Mouse (Mus musculus): ENCODE data around the gene Elp1.

Gene Elp1

DNA sequence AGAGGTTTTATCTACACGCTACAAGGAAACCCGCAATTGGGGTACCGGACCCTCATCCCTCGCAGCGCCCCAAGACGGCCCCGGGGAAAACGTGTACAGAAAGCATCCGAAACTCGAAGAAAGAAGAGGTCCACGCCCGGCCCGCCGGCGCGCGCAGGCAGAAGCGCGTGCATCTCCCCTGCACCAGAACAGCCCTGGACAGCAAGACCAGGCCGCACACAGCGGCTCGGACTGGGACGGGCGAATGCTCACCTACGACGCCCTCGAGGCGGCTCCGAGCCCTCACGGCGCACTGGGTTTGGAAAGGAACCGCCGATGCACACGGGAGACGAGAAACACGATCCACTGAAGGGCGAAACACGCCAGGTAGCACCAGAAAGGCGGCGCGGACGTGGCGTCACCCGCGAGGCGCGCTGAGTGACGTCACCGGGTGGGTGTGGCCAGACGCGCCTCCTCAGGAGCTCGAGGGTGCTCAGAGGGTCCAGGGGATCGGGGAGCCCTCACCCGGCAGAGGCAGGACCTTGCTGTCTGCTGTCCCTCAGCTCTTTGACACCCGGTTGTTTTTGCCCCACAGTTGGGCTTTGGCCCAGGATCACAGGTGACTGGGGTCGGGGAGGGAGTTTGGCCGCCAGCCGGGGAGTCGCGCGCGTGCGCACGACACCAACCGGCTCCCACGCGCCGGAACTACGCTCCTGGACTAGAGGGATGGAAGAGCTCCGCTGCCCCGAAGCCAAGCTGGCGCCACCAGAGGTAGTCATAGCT lies at the start of gene Elp1, which contains the start of gene Fam206a:
TSS of gene Elp1 (minus strand) at position 425 of the 762 bp plus-strand sequence.
TSS of gene Fam206a (plus strand) at position 439 of the 762 bp plus-strand sequence.
- peak; percentile 97 for DNase-seq (ENCODE audit: low spot score in 2 of 2)

DNA sequence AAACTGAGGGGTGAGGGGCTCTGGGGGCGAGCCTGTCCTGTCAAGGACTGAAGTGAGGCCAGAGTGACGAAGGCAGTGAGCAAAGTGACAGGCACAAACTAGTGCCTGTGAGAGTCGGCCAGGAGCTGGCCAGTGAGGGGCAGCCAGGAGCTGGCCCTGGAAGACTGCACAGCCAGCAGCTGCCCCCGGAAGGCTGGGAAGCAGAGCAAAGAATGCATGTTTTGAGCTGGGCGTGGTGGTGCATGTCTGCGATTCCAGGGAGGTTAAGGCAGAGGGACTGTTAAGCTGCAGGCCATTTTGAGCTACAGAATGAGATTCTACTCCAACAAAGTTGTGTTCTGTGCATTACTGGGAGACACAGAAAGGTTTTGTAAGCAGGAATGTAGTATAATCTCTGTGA lies 48.6 kb upstream of the Elp1 start:
- DNase-seq (ENCODE audit: low spot score in 2 of 2), result no peak

DNA sequence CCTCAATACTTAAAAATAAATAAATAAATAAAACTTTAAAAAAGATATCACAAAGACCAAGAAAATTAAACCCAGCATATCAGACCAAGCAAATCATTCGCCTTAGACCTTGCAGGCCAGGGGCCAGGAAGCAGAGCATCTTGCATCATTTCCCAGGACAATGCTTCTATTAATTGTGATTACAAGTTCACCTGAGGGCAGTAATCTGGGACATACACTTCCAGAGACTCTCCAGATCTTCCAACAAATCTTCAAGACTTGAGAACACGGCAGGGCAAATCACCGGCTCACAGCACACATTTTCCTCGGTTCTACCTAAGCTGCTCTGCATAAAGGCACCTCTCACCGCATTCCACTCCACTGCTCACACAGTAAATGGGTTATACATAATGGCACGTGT lies 45.9 kb upstream of the Elp1 start:
- no peak for DNase-seq (ENCODE audit: low spot score in 2 of 2)

DNA sequence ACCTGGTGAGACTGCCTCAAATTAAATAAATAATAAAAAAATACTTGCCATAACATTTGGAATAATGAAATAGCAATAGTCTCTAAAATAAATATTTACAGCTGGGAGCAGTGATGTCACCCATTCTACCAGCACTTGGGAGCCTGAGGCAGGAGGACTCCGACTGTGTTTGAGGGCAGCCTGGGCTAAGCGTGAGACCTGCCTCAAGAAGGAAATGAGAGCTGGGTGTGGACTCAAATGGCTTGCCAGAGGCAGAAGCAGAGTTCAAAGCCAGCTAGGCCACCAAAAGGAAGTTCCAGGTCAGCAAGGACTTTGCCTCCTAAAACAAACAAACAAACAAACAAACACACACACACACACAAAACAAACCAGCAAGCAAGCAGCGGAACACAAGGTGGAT lies 45.3 kb upstream of the Elp1 start:
- DNase-seq (ENCODE audit: low spot score in 2 of 2), result no peak

DNA sequence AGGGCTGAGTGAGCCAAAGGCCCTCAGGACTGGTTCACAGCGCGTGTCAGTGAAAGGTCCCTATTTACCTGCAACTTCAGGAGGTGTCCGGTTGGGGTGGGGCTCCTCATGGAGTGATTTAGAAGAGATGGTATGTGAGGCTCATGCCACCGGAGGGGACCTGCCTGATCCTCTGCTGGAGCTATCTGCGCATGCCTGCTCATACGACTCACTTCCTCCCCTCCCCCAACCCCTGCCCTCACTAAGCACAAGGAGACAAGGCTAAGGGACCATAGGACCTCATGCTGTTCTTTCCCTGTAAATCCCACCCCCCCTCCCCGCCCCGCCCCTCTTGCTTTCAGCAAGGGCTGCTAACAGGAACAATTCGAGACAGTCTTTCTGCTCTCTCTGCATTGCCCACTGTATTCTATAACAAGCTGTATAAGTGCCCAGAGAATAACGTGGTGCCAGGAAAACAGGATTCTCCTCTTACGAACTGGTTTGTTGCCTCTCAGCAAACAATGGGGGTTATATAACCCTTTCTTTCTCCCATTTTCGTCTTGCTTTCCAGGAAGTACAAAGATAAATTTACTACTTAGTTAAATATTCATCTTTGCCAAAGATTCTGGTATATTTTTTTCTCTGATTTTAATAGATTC lies 43.9 kb upstream of the Elp1 start:
- no peak for DNase-seq (ENCODE audit: low spot score in 2 of 2)

DNA sequence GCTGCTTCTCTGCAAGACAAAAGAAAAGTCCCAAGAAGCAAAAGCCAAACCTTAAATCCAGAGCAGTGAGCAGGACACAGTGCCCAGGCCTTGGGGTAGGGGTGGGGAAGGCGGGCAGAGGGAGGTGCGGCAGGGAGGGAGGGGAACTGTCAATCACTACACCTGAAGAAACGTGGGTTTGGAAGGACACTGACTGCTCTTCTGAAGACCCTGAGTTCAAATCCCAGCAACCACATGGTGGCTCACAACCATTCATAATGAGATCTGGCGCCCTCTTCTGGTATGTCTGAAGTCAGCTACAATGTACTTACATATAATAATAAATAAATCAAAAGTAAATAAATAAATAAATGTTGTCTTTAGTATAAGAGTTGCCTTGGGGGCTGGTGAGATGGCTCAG lies 42.8 kb upstream of the Elp1 start:
- no peak for DNase-seq (ENCODE audit: low spot score in 2 of 2)

DNA sequence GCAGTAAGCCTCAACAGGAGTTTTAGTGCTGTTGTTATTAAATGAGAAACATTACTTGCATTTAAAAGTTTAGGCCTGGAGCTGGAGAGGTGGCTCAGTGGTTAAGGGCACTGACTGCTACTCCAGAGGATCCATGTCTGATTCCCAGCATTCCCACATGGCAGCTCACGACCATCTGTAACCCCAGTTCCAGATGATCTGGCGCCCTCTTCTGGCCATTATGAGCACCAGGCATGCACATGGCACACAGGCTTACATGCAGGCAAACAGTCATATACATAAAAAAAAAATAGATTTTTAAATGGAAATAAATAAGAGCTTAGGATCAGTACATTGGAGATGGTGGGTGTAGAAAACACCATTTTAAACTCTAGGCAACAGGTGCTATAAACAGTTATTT lies 41.8 kb upstream of the Elp1 start:
- no peak for DNase-seq (ENCODE audit: low spot score in 2 of 2)

DNA sequence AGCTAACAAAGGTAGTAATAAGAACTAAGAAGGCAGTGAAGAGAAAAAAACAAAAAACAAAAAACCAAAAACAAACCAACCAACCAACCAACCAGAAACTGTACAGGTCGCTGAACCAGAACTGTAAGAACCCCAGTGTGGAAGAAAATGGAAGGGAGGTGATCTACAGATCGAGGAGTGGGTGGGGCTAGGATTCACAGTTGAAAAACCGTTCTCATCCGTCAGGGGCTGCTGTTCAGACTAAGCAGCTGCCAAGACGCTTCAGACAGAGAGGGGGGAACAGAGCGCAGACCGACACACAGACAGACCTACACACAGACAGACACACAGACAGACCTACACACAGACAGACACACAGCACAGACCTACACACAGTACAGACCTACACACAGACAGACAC lies 40.4 kb upstream of the Elp1 start:
- no peak for DNase-seq (ENCODE audit: low spot score in 2 of 2)

DNA sequence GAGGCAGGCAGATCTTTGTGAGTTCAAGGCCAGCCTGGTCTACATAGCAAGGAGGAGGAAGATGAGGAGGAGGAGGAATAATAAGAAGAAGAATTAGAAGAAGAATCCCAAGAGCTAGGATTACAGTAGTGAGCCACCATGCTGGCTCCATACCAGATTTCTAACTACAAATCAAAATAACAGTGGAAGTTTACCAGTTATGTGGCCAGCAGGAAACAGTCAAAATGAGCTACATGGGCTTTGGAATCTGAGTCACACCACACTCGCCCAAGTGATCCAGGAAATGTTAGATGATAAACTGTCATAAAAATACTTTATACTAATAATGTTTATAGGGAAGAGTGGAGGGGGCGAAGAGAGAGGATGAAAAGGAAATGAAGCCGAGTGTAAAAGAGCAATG lies 38.2 kb upstream of the Elp1 start:
- DNase-seq (ENCODE audit: low spot score in 2 of 2), result no peak

DNA sequence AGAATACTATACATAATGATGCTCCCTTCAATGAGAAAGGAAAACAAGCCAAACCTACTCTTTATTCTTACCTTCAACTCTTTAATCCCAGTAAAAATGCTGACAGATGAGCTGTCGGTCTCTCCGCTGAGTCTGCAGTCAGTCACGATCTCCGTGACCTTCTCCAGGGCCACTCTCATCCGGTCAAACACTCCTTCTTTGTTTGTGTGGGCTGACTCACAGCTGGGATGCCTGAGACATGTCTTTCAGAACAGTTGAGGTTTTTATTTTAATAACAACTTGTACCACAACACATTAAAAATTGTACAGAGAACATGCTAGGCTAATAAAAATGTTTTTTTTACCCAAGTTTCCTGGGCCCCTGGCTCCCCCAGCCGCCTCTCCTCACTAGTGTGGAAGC lies 35.5 kb upstream of the Elp1 start:
- DNase-seq (ENCODE audit: low spot score in 2 of 2), result no peak

DNA sequence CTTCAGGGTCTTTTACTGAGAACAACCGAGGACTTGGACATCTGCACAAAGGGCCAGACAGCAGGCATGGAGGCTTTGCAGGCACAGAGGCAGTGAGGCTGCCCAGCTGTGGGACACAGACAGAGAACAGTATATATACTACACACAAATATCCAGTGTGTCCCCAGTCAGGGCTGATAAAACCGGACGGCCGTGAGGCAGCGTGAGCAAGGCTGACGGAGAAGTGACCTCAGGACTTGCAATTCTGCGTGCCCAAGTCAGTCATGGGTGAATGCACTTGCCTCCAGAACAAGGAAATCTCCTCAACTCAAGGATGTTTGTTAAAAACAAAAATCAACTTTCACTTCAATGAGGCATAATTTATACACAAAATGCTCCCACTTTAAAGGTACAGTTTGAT lies 29.9 kb upstream of the Elp1 start:
- no peak for DNase-seq (ENCODE audit: low spot score in 2 of 2)

DNA sequence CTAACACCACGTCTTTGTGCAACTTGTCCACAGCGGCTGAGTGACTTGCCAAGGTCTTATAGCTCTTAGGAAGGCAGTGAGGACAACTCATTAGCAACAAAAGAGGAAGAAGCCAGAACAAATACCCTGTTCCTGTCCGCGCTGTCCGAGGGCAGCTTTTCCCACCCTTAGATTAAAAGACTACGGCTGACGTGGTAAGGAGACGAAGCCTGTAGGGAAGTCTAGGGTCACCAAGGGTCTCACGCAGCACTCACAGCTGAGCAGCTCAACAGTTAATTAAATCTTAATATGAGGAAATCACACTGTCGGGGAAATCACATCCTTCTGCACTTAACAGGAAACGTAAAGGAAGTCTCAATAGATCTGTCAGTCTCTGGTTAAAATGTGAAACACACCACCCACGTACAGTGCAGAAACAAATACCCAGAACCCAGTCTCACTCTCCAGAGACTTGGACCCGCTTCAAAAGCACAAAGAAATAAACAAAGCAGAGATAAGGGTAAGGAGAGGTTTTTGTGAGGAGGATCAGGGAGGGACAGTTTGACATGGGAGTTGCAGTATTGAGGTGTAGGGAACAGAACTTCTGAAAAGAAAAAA lies 29.0 kb upstream of the Elp1 start:
- DNase-seq (ENCODE audit: low spot score in 2 of 2), result no peak

DNA sequence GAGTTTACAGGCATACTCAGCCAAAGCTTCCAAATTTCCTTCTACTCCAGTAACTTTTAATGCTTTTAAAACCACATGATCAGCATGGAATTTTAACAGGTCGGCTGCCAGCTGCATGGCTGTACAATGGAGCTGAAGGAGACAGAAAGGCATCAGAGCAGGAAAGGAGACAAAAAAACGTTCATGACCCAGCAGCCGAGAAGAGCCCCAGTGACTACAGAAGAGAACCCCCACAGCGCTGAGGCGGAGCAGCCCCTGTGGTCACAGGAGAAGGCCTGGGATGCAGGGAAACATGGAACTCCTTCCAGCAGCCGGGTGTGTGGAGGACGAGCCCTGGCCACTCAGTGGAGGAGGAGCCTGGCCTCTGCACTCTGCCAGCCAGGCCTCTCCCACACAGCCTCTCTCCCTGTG lies 27.4 kb upstream of the Elp1 start:
- DNase-seq (ENCODE audit: low spot score in 2 of 2), result no peak

DNA sequence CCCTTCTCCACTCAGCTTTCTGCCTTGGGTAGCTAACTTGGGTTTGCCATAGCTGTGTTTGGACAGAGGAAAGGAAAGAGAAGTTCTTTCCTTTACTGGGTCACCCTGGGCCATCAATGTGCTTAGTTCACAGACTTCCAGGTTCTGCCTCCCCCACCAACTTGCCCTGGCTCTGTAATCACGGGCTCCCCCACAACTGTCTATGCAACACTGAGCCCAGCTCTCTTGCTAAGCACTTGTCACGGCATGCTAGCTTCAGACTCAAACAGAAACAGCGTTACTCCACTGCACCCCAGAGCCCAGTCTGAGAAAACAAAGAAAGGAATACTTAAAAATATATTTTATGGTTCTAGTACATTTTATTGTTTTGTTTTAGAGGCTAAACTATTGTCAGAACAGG lies 26.8 kb upstream of the Elp1 start:
- DNase-seq (ENCODE audit: low spot score in 2 of 2), result no peak

DNA sequence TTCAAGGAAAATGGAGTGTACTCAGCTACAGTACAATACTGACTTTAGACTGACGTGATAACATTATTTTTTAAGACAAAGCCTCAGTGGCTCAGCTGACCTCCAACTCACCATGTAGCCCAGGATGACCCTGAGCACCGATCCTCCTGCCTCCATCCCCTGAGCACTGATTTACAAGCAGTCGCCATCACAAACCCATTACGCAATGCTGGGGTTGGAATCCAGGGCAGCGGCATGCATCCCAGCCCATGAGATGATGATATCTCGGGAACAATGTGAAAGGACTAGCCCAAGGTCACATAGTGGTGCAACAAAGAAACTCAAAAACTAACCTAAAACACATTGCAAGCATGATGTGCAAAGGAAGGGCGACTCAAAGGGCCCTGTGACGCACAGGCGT lies 22.1 kb upstream of the Elp1 start:
- no peak for DNase-seq (ENCODE audit: low spot score in 2 of 2)

DNA sequence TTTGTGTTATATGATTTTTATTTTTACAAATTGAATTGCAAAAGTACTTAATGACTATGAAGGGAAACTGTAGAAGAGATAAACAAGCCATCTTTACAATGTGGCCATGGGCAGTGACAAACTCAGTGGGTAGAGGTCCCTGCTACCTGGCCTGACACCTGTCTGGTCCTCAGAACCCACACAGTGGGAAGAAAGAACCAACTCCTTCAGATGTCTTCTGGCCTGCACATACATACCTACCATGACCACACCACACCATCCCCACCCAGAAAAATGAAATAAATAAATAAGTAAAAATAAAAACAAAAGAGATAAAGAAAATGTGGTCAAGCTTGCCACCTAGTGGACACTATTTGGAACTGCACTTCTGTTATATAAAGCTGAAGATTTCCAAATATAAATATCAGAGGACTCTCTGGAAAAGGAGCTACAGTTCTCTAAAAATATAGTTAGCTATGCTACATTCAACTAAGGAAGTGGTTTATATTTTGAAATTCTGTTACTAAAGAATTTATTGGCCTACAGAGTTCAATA lies 18.0 kb upstream of the Elp1 start:
- no peak for DNase-seq (ENCODE audit: low spot score in 2 of 2)

DNA sequence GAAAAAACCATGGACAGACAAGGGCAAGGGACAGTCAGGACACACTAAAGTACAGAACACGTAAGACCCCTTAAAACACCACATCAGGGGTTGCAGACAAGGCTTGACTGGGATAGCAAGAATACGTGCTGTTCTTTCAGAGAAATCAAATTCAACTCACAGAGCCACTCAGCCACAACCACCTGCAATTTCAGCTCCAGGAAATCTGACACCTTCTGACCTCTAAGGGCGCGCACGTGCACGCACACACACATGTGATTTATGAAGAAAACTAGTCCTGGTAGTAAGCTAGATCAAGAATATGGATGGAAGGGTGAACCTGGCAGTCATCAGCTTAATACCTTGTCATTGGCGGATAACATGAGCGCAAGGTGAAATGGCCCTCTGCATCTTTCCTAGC lies 13.0 kb upstream of the Elp1 start:
- DNase-seq (ENCODE audit: low spot score in 2 of 2), result no peak

DNA sequence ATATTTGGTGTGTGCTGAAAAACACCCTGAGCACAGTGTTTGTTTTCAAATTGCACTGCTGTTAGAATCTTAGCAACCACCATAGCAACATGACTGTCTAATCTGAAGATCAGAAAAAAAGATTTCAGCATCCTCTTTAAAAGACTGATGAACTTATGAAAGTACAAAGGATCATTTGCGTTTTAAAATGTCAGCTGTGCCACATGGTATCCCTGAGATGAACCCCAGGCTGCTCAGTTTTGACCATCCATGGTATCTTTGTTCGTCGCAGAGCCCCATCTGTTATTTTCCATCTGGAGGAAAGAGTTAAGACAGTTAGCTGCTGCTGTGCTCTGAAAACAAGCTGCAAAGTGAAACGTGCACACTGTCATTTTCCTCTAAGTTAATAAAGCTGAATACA lies 10.0 kb upstream of the Elp1 start:
- no peak for DNase-seq (ENCODE audit: low spot score in 2 of 2)

DNA sequence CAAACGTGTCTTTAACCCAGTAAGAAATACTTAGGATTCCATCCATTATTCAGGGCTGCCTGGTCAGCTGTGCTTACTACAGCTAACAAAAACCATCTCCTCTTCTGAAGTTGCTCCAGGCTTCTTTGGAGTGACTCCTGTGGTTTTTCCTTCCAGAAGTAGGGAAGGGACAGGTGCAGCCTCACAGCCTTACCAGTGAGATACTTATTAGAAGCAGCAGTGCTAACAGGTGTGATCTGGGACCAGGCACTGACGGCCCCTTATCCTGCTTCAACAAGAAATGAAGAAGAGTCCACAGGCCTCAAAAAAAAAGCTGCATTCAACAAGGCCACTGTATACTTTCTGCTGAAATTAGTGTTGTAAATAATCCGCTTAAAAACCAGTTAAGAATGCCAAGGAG lies 9.5 kb upstream of the Elp1 start:
- DNase-seq (ENCODE audit: low spot score in 2 of 2), result no peak

DNA sequence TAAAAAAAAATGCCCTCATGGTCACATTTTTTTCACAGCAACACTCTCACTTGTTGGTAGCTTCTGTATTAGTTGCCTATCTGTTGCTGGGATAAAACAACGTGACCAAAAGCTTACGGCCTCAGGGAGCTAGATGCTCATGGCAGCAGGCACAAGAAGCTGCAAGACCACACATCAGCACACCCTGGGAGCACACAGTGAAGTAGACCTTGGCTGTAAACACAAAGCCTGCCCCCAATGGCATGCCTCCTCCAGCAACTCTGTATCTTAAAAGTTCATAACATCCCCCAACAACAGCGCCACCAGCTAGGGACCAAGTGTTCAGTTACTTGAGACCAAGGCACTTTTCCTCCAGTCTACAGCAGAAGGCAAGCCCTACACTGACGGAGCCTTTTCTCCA lies 6.9 kb upstream of the Elp1 start:
- no peak for DNase-seq (ENCODE audit: low spot score in 2 of 2)

DNA sequence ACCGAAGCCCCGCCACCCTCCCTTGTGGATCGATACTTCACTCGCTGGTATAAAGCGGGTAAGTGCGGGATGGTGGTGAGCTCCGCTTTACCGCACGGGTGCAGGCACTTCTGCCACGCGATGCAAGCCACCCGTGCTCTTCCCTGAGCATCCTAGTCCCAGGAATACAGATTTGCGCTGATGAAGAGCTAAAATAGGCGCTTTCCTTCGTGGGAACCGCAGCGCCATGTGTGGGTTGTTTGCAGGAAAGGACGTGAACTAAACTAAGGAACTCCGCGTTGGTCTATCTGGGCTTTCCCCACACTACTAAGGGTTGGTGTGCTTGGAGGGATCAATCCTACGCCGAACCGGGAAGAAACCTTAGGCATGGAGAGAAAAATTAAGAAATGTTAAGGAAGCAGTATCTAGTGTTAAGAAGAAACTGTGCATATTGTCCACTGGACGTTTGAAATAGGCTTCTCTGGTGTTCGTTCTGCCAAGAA lies 579 bp upstream of the Elp1 start:
- DNase-seq (ENCODE audit: low spot score in 2 of 2), result no peak

DNA sequence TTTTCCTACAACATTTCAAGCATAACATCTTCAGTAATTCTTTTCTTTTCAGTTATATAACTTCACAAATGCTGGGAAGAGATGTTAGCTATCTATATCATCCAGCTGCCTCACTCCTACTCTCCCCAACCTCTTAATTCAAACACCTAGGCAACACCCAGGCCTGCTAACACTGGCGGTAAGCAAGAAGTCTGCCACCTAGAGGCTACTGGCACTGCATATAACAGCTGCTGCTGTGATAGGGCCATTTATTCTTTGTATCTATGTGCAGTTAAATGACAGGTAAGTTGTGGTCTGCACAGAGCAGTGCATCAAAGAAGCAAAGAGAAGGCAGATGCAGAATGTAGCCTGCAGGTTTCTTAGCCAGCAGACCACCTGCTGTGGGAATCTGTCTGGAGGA lies 10.8 kb downstream of the Elp1 start:
- no peak for DNase-seq (ENCODE audit: low spot score in 2 of 2)

DNA sequence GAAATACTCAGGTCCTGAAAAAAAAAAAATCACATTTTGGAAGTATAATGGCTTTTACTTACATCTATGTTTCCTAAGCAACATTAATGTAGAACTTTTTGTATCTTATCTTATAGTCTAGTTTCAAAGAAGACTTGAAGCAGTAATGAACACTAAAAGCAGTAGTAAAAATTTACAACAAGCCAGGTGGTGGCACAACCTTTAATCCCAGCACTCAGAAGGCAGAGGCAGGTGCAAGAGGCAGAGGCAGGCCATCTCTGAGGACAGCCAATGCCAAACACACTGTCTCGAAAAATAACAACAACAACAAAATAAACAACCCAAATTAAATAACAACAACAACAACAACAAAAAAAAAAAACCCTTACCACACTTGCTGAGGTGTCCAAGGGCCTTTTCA lies 31.1 kb downstream of the Elp1 start:
- no peak for DNase-seq (ENCODE audit: low spot score in 2 of 2)

All from frontal cortex, postnatal 25 days (tissue).